Mouse (Mus musculus) lung, postnatal 0 days (tissue): ENCODE data around the gene Mapk11.

Source experiments
- CTCF ChIP-seq: IDR thresholded peaks from 2 replicates; pipeline ENCODE4 v1.5.1; 2016; ENCODE audit warnings: antibody characterized with exemption, mild to moderate bottlenecking
- EP300 ChIP-seq: IDR thresholded peaks from 2 replicates; pipeline ENCODE4 v1.6.1; 2016; ENCODE audit warnings: antibody characterized with exemption, mild to moderate bottlenecking, control low read depth

- TF ChIP-seq CTCF (no peak), EP300 (no peak)
Measured at GRCm38 (mm10) chr15:89098616-89099015, 50.8 kb downstream of the Mapk11 start.
